Mouse (Mus musculus): Measurements from ENCODE around the gene Otog.

The Otog gene

GRCm38 (mm10) chr7:46276156-46276555 is 35.4 kb downstream of the Otog start:
- in situ Hi-C loops (cut with MboI; ENCODE audit: unreplicated experiment in 2 of 2), result loop anchor here (5.0 to 25.0 kb wide), 5 partner anchors 299 to 499 kb away; partner anchors contain the start of genes Saa3 (in 1 of the 2) and Saal1 (in 1 of the 2)

GRCm38 (mm10) chr7:46279946-46280345 is 39.2 kb downstream of the Otog start:
- in situ Hi-C loops (cut with MboI; ENCODE audit: unreplicated experiment in 2 of 2), result loop anchor here (5.0 to 25.0 kb wide), 7 partner anchors 97 to 495 kb away; partner anchors contain the start of genes Myod1 (in 1 of the 2), Saa3 (in 1 of the 2) and Saal1 (in 1 of the 2)

DNA sequence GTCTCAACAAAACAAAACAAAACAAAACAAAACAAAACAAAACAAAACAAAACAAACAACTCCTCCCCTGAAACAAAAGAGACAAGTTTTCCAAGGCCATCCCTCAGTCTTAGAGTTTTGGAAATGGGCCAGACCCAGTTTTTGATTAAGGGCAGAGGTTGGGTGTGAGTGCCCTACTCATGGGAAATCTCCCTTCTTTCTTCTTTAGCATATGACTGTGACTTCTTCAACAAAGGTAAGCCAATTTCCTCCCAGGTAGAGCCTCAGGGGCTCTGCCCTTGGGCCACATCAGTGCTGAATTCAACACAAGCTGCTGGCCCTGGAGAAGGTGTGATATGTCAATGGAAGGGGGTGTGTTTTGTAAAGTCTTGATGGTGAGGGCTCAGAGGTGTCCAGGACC is 40.1 kb downstream of the Otog start:
- in situ Hi-C loops (cut with MboI; ENCODE audit: unreplicated experiment in 2 of 2), result loop anchor here (5.0 to 25.0 kb wide), 4 partner anchors 96 to 431 kb away; partner anchors contain the start of genes Myod1 (in 1 of the 2), Saa3 (in 1 of the 2) and Saal1 (in 1 of the 2)

DNA sequence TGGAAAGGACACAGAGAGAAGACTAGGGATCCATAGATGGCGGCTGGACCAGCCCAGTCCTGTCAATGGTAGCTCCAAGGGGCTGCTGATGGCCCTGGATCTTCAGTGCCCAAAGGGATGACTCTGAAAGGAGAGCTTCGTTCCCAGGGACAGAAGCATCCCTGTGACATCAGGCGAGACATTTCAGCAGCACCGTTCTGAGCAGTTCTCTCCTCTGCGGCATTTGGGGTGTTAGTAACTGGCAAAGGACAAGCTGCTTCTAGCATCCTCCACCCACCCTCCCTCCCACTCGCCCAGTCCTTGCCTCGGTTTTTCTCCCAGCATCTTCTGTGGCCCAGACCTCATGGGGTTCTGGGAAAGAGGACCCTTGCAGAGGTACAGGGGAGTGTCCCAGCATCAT is 41.5 kb downstream of the Otog start:
- in situ Hi-C loops (cut with MboI; ENCODE audit: unreplicated experiment in 2 of 2), result loop anchor here (5.0 to 25.0 kb wide), 4 partner anchors 95 to 430 kb away; partner anchors contain the start of genes Myod1 (in 1 of the 2), Saa3 (in 1 of the 2) and Saal1 (in 1 of the 2)

GRCm38 (mm10) chr7:46283681-46284080 is 42.9 kb downstream of the Otog start:
- in situ Hi-C loops (cut with MboI; ENCODE audit: unreplicated experiment in 2 of 2), result loop anchor here (5.0 to 25.0 kb wide), 4 partner anchors 94 to 429 kb away; partner anchors contain the start of genes Myod1 (in 1 of the 2), Saa3 (in 1 of the 2) and Saal1 (in 1 of the 2)

DNA sequence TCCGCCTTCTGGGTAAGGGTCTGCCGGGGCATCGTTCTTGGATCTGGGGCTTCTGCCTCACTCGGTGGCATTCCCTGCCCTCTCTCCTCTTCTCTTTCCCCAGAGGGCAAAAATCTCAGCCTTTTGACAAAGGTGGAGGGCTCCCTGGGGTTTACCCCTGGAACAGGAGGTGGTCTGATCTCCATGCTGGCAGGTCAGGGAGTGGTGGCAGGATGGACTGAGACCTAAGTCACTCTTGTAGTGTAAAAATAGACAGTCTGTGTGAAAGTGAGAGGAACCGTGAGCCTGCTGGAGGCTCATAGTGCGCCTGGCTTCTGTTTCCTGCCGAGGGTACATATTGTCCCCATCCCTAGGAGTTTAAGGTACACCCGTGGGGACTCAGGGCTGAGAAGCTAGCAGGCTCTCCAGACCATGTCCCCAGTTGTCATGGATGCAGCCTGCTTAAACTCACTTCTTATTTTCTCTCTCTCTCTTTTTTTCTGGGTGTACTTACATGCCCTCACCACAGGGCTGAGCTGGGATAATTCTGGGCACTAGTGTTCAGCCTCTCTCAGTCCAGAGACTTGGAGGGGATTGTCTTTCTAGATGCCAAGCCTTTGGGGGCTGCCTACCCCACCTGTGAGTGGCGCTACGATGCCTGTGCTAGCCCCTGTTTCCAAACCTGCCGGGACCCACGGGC is 44.5 kb downstream of the Otog start:
- in situ Hi-C loops (cut with MboI; ENCODE audit: unreplicated experiment in 2 of 2), result loop anchor here in 1 of 2 experiments (5.0 to 25.0 kb wide), 4 partner anchors 87 to 427 kb away; partner anchors contain the start of genes Saa3 and Saal1

DNA sequence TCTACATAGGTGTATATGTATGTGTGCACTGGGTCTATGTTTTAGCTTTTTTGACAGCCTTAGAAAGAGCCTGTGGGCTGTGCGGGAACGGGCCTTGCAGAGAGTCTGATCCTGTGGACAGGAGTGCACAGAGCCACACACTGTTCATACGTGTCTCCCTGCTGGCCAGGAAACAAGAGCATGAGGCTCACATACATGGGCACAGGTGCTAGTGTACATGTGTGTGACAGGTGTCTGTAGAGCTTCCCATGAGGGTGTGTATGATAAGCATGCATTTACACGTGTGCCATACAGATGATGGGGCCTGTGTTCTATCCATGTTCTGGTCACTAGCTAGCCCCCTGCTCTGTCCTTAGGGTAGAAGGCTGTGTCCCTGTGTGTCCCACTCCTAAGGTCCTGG is 45.6 kb downstream of the Otog start:
- in situ Hi-C loops (cut with MboI; ENCODE audit: unreplicated experiment in 2 of 2), result loop anchor here in 1 of 2 experiments (5.0 to 25.0 kb wide), 4 partner anchors 86 to 426 kb away; partner anchors contain the start of genes Saa3 and Saal1

DNA sequence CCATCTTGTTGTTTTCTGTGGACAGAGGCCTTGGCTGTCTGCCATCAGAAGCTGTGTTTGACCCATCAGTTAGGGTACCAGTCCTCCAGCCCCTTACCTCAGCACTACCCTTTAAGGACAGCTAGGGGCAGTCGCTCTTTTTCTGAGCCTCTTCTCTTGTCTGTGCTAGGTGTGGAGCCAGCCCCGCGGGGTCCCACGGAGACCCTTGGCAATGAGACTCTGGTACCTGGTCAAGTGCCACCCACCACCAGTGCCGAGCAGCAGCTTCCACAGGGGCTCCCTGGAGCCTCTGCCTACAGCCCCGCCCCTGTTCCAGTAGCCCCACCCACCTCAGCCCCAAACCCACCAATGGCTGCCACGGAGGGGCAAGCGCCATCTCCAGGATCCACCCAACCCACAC is 46.3 kb downstream of the Otog start:
- in situ Hi-C loops (cut with MboI; ENCODE audit: unreplicated experiment in 2 of 2), result loop anchor here in 1 of 2 experiments (5.0 to 25.0 kb wide), 4 partner anchors 85 to 425 kb away; partner anchors contain the start of genes Saa3 and Saal1

- in situ Hi-C loops (cut with MboI; ENCODE audit: unreplicated experiment in 2 of 2), result loop anchor here in 1 of 2 experiments (25.0 kb wide), 1 partner anchor 416 kb away; the partner anchor contains the start of genes Saa3 and Saal1
Measured at GRCm38 (mm10) chr7:46296330-46296729, 55.5 kb downstream of the Otog start.

DNA sequence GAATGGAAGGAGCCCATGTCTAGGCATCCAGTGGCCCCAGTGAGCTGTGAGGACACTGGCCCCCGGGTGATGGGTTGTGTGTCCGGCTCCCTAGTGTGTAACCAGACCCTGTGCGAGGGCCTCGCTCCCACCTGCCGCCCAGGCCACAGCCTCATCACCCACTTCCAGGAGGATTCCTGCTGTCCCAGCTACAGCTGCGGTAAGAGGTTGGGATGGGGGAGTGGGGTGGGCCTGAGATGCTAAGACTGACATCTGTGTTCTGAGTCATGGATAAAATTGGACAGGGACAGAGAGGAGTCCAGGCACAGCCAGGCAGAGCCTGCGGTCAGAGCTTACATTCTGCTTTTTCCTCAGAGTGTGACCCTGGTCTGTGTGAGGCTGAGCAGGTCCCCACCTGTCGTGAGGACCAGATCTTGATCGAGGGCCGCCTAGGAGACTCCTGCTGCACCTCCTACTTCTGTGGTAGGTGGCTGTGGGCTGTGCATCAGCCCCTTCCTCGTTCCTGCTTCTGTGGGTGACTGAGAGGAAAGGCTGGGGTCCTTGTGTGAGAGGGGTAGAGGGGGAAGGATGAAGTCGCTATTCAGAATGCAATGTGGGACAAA is 60.3 kb downstream of the Otog start:
- in situ Hi-C loops (cut with MboI; ENCODE audit: unreplicated experiment in 2 of 2), result no loop called here

DNA sequence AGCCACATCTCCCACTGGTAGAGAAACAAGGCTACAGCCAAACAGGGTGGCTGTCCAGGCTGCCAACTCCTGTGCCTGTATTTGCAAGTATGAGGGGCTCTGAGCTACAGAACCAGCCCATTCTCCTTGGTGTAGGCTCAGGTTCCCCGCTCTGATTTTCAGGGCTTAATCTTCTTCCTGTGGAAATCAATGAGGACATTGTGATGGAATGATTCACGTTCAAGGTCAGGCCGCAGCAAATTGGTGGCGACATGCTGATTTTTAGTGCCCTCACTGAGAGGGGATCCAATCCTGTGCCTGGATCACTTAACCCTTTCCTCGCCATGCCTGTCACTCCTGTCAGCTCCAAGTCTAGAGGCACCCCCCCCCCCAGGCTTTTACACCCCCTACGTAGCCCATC is 72.7 kb downstream of the Otog start:
- in situ Hi-C loops (cut with MboI; ENCODE audit: unreplicated experiment in 2 of 2), result no loop called here

GRCm38 (mm10) chr7:46314220-46315009 is 73.6 kb downstream of the Otog start:
- in situ Hi-C loops (cut with MboI; ENCODE audit: unreplicated experiment in 2 of 2), result no loop called here

GRCm38 (mm10) chr7:46315692-46316091 is 74.9 kb downstream of the Otog start:
- in situ Hi-C loops (cut with MboI; ENCODE audit: unreplicated experiment in 2 of 2), result no loop called here

- in situ Hi-C loops (cut with MboI; ENCODE audit: unreplicated experiment in 2 of 2), result no loop called here
Measured at GRCm38 (mm10) chr7:46316948-46317347, 76.2 kb downstream of the Otog start.

DNA sequence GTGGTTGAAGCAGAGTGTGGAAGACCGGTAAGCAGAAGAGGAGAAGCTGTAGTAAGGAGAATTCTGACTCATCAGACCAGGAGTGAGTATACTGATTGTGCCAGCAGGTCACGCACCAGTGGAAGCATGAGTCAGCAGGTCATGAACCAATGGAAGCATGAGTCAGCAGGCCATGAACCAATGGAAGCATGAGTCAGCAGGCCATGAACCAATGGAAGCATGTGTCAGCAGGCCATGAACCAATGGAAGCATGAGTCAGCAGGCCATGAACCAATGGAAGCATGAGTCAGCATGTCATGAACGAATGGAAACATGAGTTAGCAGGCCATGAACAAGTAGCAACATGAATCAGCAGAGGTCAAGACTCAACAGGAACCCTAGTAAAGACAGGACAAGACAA is 80.5 kb downstream of the Otog start:
- in situ Hi-C loops (cut with MboI; ENCODE audit: unreplicated experiment in 2 of 2), result no loop called here

DNA sequence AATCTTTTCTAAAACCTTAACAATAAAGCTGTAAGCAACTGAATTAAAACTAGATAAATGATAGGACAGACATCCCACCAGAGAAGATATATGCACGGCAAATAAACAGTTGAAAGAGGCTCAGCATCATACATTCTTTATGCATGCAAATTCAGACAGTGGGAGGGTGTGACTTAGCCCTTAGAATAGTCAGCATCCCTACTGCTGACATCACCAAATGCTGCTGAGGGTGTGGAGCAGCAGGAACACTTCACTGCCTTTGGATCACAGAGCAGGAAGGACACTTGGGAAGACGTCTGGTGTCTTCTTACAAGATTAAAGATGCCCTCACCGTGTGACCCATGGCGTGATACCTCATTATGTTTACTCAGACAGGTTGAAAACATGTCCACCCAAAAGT is 87.1 kb downstream of the Otog start:
- in situ Hi-C loops (cut with MboI; ENCODE audit: unreplicated experiment in 2 of 2), result no loop called here

GRCm38 (mm10) chr7:46337397-46337796 is 96.6 kb downstream of the Otog start:
- in situ Hi-C loops (cut with MboI; ENCODE audit: unreplicated experiment in 2 of 2), result no loop called here

- in situ Hi-C loops (cut with MboI; ENCODE audit: unreplicated experiment in 2 of 2), result no loop called here
Measured at GRCm38 (mm10) chr7:46339818-46340217, 99.0 kb downstream of the Otog start.

DNA sequence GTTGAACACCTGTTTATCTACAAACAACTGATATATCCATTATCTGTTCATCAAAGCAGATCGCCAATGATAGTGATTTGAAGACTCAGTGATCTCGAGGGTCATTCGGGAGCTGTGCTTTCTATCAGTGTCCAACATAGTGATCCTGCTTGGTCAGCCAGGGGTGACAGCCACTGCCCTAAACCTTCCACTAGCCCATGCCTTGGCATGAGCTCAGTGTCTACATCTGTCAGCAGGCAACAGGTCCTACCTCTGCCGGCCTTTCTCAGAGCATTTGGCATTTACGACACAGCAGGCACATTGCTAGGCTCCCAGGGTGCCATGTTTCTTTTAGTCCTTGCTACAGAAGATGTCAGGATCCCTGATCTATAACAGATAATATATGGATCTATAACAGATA is 99.5 kb downstream of the Otog start:
- in situ Hi-C loops (cut with MboI; ENCODE audit: unreplicated experiment in 2 of 2), result no loop called here

- in situ Hi-C loops (cut with MboI; ENCODE audit: unreplicated experiment in 2 of 2), result no loop called here
Measured at GRCm38 (mm10) chr7:46341471-46341870, 100.7 kb downstream of the Otog start.

All from v-Abl transformed pro-B cells (cell line).